Mouse (Mus musculus): ENCODE data around the gene Ezr.
"Not testable (repeated sequence)": the region's sequence is repeated elsewhere in the genome, so short reads cannot be mapped to it uniquely, and the experiment has no call there.

The Ezr gene

DNA sequence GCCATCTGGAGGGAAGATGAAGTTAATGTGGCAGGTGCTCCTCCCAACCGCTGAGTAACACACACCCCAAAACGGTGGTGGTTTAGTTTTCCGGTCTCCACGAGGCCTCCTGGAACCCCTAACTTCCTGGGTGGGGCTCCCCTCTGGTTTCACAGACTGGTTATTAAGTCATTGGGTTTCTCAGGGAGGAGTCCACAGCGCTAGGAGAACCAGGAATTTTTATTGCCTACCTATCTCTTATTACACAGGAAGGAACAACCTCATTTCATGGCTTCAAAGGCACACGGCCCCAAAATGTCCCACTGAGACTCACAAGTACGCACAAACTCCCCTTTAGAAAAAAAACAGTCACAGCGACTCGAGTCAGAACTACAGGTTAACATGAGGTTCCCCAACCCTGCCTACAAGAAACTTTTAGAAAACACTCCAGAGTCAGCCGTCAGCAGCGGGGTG is 38.8 kb downstream of the Ezr start:
- no peak for DNase-seq (ENCODE audit: low read depth, low spot score)

GRCm38 (mm10) chr17:6743039-6743575 is 39.5 kb downstream of the Ezr start:
- DNase-seq (ENCODE audit: low read depth, low spot score) = no peak

- no peak for DNase-seq (ENCODE audit: low read depth, low spot score)
These were observed 40.2 kb downstream of the Ezr start for GRCm38 (mm10) chr17:6742083-6743038.

- no peak for DNase-seq (ENCODE audit: low read depth, low spot score)
These were observed 41.3 kb downstream of the Ezr start for GRCm38 (mm10) chr17:6741271-6741670.

GRCm38 (mm10) chr17:6740331-6741170 is 42.0 kb downstream of the Ezr start:
- no peak for DNase-seq (ENCODE audit: low read depth, low spot score)

DNA sequence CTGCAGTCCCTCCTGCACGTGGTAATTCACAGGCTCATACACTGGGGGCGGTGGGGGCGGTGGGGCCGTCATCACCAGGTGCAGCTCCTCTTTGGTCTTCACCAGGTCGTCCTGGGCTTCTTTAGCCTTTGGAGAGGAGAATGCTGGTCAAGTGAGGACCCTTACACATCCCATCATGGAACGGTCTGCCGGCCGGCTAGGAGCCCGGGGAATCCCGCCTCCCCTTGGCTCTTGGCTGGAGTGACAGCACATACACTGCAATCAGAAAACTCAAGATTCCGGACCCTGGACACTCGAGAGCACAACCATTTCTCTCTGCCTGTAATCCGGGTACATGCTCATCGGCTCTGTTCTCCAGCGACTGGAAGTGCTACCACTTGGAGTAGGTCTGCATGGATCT is 42.8 kb downstream of the Ezr start:
- DNase-seq (ENCODE audit: low read depth, low spot score) = no peak

- DNase-seq (ENCODE audit: low read depth, low spot score) = no peak
These were observed 43.3 kb downstream of the Ezr start for GRCm38 (mm10) chr17:6739266-6739665.

DNA sequence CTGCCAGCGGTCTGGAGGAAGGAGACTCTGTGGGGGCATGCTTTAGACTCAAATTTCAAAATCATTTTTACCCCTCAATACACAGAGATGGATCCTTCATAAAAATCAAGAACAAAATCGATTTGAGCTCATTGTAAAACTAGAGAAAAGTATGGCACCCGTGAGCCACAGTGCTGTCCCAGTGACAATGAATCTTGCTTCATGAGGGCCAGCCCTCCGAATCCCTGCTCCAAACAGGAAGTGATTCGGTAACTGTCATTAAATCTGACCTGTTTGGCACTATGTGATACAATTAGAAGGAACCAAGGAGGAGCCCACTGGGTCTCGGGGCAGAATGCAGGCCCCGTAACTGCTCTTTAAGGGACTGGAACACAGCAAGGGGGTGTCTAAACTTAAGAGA is 43.7 kb downstream of the Ezr start:
- DNase-seq (ENCODE audit: low read depth, low spot score) = no peak

DNA sequence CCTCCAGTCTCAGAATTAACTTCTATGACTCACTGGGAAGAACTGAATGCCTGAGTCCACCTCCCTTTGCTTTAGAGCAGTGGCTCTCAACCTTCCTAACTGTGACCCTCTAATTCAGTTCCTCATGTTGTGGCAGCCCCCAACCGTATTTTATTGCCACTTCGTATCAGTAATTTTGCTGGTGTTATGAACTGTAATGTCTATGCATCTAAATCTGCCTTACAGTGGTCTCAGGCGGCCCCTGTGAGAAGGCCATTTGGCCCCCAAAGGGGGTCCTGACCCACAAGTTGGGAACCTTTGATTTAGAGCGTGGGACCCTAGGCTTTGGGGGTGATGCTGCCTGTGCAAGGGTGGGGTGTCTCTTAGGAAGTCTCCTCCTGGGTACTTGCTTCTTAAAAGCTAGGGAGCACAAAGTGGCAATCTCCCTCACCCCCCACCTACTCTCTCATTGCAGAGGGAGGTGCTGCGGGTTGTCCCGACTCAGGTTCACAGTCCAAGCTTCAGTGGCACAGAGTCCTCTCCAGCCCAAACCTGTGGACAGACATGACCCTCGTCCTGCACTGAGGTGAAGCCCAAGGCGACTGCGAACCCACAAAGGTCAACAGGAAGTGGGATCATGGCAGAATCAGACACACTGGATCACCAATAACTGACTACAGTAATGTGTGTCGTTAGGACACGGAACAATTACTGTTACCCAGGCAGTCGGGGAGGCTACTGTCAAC is 45.1 kb downstream of the Ezr start:
- no peak for DNase-seq (ENCODE audit: low read depth, low spot score)

DNA sequence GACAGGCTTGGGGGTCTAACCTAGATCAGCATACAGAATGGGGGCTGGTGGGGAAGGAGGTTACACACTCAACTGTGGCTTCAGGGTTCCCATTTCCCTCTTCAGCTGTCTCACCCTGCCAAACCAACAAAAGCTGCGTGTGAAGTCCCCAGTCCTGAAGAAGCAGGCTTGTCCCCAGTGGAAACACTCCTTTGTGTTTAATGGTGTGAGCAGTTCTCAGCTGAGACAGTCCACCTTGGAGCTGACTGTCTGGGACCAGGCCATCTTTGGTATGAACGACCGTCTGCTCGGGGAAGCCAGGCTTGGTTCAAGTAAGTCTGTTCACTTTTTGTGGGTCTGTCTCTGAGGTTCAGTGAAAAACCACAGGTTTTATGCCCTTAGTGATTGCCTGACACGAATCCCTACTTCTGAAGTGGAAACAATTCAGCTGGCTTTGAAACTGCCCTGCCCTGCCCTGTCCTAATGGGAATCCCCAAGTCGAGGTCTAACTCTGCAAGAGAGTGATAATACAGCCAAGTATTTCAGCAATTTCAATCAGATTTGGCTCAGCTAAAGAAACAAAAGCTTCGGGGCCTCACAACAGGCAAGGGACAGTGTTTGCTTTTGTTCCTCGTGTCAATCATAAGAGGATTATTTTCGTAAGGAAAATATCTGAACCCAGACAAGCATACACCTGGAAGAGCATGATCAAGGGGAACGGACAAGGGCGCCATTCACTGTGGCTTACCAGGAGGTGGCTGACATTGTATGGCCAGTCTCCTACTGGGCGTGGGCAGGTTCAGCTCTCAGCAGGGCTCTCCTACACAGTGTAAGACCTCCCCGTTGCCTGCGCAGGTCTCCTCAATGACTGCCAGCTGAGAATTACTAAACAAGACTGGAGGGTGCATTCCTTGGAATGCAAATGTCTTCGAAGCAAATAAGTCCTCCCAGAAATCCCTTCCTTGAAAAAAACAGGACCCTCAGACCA is 46.0 kb downstream of the Ezr start:
- no peak for DNase-seq (ENCODE audit: low read depth, low spot score)

GRCm38 (mm10) chr17:6734746-6735441 is 47.7 kb downstream of the Ezr start:
- DNase-seq (ENCODE audit: low read depth, low spot score) = no peak

GRCm38 (mm10) chr17:6733322-6733875 is 49.2 kb downstream of the Ezr start:
- no peak for DNase-seq (ENCODE audit: low read depth, low spot score)

DNA sequence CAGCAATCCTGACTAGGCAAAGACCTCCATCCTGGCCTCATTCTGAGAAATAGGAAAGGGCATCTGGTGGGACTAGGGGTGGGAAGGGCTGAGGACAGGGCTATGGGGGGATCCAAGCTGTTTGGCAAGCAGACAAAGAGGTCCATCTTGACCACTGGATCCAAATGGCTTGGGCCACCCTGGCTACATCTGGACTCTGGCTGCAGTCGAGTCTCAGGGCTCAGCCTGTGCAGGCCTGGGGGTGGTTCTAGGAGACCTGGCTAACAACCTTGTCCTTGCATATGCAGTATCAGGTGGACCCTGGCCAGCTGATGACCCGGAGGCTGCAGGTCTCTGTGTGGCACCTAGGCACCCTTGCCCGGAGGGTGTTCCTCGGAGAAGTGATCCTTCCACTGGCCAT is 49.9 kb downstream of the Ezr start:
- no peak for DNase-seq (ENCODE audit: low read depth, low spot score)

DNA sequence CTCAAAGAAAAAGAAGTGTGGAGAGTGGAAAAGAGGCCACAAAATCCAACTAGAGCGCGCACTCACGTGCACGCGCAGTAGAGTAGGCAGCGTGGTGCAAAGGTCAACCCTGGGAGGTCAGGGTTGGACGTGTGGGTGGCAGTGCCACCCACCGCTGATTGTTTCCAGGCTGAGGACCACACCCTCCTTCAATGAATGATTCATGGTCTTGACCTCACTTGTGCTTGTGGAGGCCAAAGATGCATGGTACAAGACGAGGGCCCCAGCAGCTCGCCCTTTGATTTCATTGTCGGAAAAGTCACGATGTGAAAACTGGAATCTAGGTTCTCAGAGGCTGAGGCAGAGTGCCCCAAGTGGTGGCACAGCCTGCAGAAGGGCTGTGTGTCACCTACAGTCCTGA is 51.0 kb downstream of the Ezr start:
- DNase-seq (ENCODE audit: low read depth, low spot score) = no peak

DNA sequence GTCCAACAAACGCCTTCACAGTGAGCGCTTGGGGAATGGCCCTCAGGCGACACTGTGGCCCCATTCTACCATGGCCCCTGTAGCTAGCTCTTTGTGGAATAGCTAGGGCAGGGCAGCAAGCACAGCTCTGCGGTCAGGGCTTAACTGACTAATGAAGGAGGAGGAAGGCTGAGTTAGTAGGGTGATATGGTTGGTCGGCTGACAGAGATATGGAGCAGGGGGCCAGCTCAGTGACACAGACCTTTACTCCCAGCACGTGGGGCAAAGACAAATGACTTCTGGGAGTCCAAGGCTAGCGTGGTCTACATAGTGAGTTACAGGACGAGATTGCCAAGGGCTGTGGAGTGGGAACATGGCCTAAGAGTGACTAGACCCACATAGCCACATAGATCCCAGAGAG is 51.5 kb downstream of the Ezr start:
- no peak for DNase-seq (ENCODE audit: low read depth, low spot score)

- DNase-seq (ENCODE audit: low read depth, low spot score) = no peak
These were observed 53.3 kb downstream of the Ezr start for GRCm38 (mm10) chr17:6729244-6729742.

- DNase-seq (ENCODE audit: low read depth, low spot score) = no peak
These were observed 54.5 kb downstream of the Ezr start for GRCm38 (mm10) chr17:6727996-6728610.

DNA sequence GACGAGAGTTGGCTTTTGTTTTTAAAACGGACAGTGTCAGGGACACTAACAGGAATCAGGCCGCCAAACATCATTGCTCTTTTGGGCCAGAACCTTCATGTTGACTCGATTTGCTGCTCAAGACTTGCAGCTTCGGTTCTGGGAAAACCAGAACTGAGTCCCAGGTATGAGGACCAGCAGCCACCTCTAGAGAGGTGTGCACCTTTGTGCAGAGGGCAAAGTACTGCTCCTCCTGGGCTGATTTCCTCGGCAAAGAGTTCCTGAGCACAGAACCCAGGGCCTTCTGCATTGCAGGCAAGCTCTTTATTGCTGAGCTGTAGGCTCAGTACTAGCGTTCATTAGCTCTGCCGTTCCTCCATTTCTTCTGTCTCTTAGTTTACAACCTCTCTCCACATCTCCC is 68.6 kb downstream of the Ezr start:
- not testable (repeated sequence) for DNase-seq (ENCODE audit: low read depth, low spot score)

GRCm38 (mm10) chr17:6713483-6713882 is 69.1 kb downstream of the Ezr start:
- not testable (repeated sequence) for DNase-seq (ENCODE audit: low read depth, low spot score)

Data from mesoderm, embryonic 11.5 days (tissue).